Mouse (Mus musculus) megakaryocyte, adult 5-6 weeks (primary cell): ENCODE data around the gene AC124108.1. TPM values are rescaled to one million over a fixed set of nuclear protein-coding genes. Genes with fewer than 3 reads are reported as not detected.

Experiments
- ATAC-seq: 2 replicates; pipeline ENCODE4 v1.8.0; 2016; ENCODE audit warnings: mild to moderate bottlenecking, inconsistent platforms; ENCODE audit not compliant: poor library complexity, severe bottlenecking
- total RNA-seq, 2 experiments: library from RNA; stranded (forward) in 1 of 2; stranded (reverse) in 1 of 2; fragments of 153-499, 151-499 nt in 1 of 2; fragments of 221-1000, 200-1000 nt in 1 of 2; gene quantifications; 2 replicates each; pipeline versions ENCODE4 v1.2.3 to v1.2.4; 2015 to 2017

The AC124108.1 gene
- not detected in 2 replicates for total RNA-seq (2015)
- total RNA-seq (2017) = not detected in 2 replicates

GRCm38 (mm10) chr1:132191093-132191785 lies at the start of gene AC124108.1, which contains the start of gene Lemd1:
TSS of gene AC124108.1 (plus strand) at chr1:132191457.
TSS of gene Lemd1 (plus strand) at chr1:132191431.
- no peak for ATAC-seq

- no peak for ATAC-seq
Observed at GRCm38 (mm10) chr1:132141753-132142152, 49.5 kb upstream of the AC124108.1 start.

- ATAC-seq = peak; percentile 41
Observed at GRCm38 (mm10) chr1:132143079-132143478, 48.2 kb upstream of the AC124108.1 start.

- no peak for ATAC-seq
Observed at GRCm38 (mm10) chr1:132143730-132144129, 47.5 kb upstream of the AC124108.1 start.

- no peak for ATAC-seq
Observed at GRCm38 (mm10) chr1:132144223-132144622, 47.0 kb upstream of the AC124108.1 start.

GRCm38 (mm10) chr1:132144837-132145236 lies 46.4 kb upstream of the AC124108.1 start:
- no peak for ATAC-seq

- ATAC-seq = no peak
Observed at GRCm38 (mm10) chr1:132145973-132146685, 45.1 kb upstream of the AC124108.1 start.

- peak; percentile 59 for ATAC-seq
Observed at GRCm38 (mm10) chr1:132149410-132149809, 41.8 kb upstream of the AC124108.1 start.

GRCm38 (mm10) chr1:132150171-132150570 lies 41.1 kb upstream of the AC124108.1 start:
- no peak for ATAC-seq

- no peak for ATAC-seq
Observed at GRCm38 (mm10) chr1:132150817-132151601, 40.2 kb upstream of the AC124108.1 start.

GRCm38 (mm10) chr1:132151908-132152307 lies 39.3 kb upstream of the AC124108.1 start:
- no peak for ATAC-seq

GRCm38 (mm10) chr1:132153086-132153690 lies 38.1 kb upstream of the AC124108.1 start:
- no peak for ATAC-seq

- no peak for ATAC-seq
Observed at GRCm38 (mm10) chr1:132153691-132154090, 37.6 kb upstream of the AC124108.1 start.

GRCm38 (mm10) chr1:132155737-132156136 lies 35.5 kb upstream of the AC124108.1 start:
- ATAC-seq = peak; percentile 83

- ATAC-seq = peak; percentile 75
Observed at GRCm38 (mm10) chr1:132157016-132157781, 34.1 kb upstream of the AC124108.1 start.

GRCm38 (mm10) chr1:132157808-132158207 lies 33.4 kb upstream of the AC124108.1 start:
- no peak for ATAC-seq

- no peak for ATAC-seq
Observed at GRCm38 (mm10) chr1:132158741-132159140, 32.5 kb upstream of the AC124108.1 start.

GRCm38 (mm10) chr1:132159681-132160080 lies 31.6 kb upstream of the AC124108.1 start:
- no peak for ATAC-seq

- no peak for ATAC-seq
Observed at GRCm38 (mm10) chr1:132161211-132161880, 29.9 kb upstream of the AC124108.1 start.
